Mouse (Mus musculus) A20 (cell line): Measurements from ENCODE around the gene Ubr4.
"Not testable (repeated sequence)": the region's sequence is repeated elsewhere in the genome, so short reads cannot be mapped to it uniquely, and the experiment has no call there.

Experiments used
- DNase-seq: peaks from one replicate; pipeline ENCODE4 v3.0.0-alpha.2; 2011; ENCODE audit warnings: low read depth, low spot score

Gene Ubr4

GRCm38 (mm10) chr4:139357211-139357610, 4.8 kb downstream of the Ubr4 start:
- DNase-seq, result no peak

GRCm38 (mm10) chr4:139360761-139361548, 8.5 kb downstream of the Ubr4 start:
- no peak for DNase-seq

GRCm38 (mm10) chr4:139367336-139367735, 14.9 kb downstream of the Ubr4 start:
- no peak for DNase-seq

- DNase-seq, result no peak
These were observed 15.6 kb downstream of the Ubr4 start for GRCm38 (mm10) chr4:139368038-139368437.

- DNase-seq, result no peak
These were observed 20.7 kb downstream of the Ubr4 start for GRCm38 (mm10) chr4:139373130-139373529.

GRCm38 (mm10) chr4:139373531-139373930, 21.1 kb downstream of the Ubr4 start:
- DNase-seq, result no peak

- peak; percentile 35 for DNase-seq
These were observed 27.3 kb downstream of the Ubr4 start for GRCm38 (mm10) chr4:139379719-139380118.

- peak; percentile 100 for DNase-seq
These were observed 27.9 kb downstream of the Ubr4 start for GRCm38 (mm10) chr4:139380207-139380748.

GRCm38 (mm10) chr4:139380775-139381451, 28.5 kb downstream of the Ubr4 start:
- no peak for DNase-seq

GRCm38 (mm10) chr4:139381452-139381845, 29.0 kb downstream of the Ubr4 start:
- no peak for DNase-seq

- no peak for DNase-seq
These were observed 29.8 kb downstream of the Ubr4 start for GRCm38 (mm10) chr4:139382231-139382630.

GRCm38 (mm10) chr4:139385841-139386240, 33.4 kb downstream of the Ubr4 start:
- DNase-seq, result not testable (repeated sequence)

GRCm38 (mm10) chr4:139386869-139387319, 34.5 kb downstream of the Ubr4 start:
- no peak for DNase-seq

GRCm38 (mm10) chr4:139389557-139389956, 37.1 kb downstream of the Ubr4 start:
- DNase-seq, result no peak

GRCm38 (mm10) chr4:139395431-139395830, 43.0 kb downstream of the Ubr4 start:
- no peak for DNase-seq

GRCm38 (mm10) chr4:139400487-139400886, 48.1 kb downstream of the Ubr4 start:
- DNase-seq, result no peak

- no peak for DNase-seq
These were observed 50.8 kb downstream of the Ubr4 start for GRCm38 (mm10) chr4:139403214-139403613.

GRCm38 (mm10) chr4:139411351-139411750, 58.9 kb downstream of the Ubr4 start:
- DNase-seq, result no peak

- no peak for DNase-seq
These were observed 65.5 kb downstream of the Ubr4 start for GRCm38 (mm10) chr4:139417868-139418267.

GRCm38 (mm10) chr4:139421621-139422020, 69.2 kb downstream of the Ubr4 start:
- no peak for DNase-seq

GRCm38 (mm10) chr4:139422409-139422808, 70.0 kb downstream of the Ubr4 start:
- DNase-seq, result no peak

- DNase-seq, result no peak
These were observed 70.9 kb downstream of the Ubr4 start for GRCm38 (mm10) chr4:139423270-139423669.

- DNase-seq, result peak; percentile 37
These were observed 77.8 kb downstream of the Ubr4 start for GRCm38 (mm10) chr4:139430176-139430575.
